Mouse (Mus musculus): Measurements from ENCODE around the gene Swi5. TPM values are rescaled to one million over a fixed set of nuclear protein-coding genes. Genes with fewer than 3 reads are reported as not detected.
A peak's percentile ranks its signal among the peaks of the same experiment; 100 is the strongest.

The Swi5 gene
- polyA plus RNA-seq, 1 experiment = 253 TPM

- Histone ChIP-seq H3ac (ENCODE audit: control insufficient read depth, insufficient read length) (peak overlapping the region; percentile 31), H3K4me2 (ENCODE audit: low read depth) (peak overlapping the region; percentile 93), H3K4me3 (peak overlapping the region; percentile 58), H3K36me3 (ENCODE audit: control insufficient read depth, insufficient read depth) (peaks cover 4% of the 10 kb centered on the region), H3K27me3 (ENCODE audit: control insufficient read depth, insufficient read depth, insufficient read length) (no peaks in the 10 kb centered on the region), H3K79me2 (ENCODE audit: control insufficient read depth, insufficient read depth) (peaks cover 8% of the 10 kb centered on the region)
- TF ChIP-seq POLR2A (IDR thresholded peaks at IDR 0.05; ENCODE audit: insufficient read length, low read depth) (no peak), E2F4 (IDR thresholded peaks at IDR 0.05; ENCODE audit: insufficient read depth) (no peak), USF1 (IDR thresholded peaks at IDR 0.05; ENCODE audit: low read depth) (no peak), MYOG (IDR thresholded peaks at IDR 0.05; ENCODE audit: control insufficient read depth in 1 of 3, insufficient read depth in 1 of 3, insufficient read length in 2 of 3, low read depth in 2 of 3) (no peak), POLR2AphosphoS2 (IDR thresholded peaks at IDR 0.05; ENCODE audit: insufficient read length, low read depth) (no peak), MYOD1 (IDR thresholded peaks at IDR 0.05; ENCODE audit: control insufficient read depth in 1 of 3, insufficient read length in 2 of 3, low read depth in 2 of 3) (no peak)
These were observed 28.9 kb downstream of the Swi5 start for GRCm38 (mm10) chr2:32258887-32259533.

- Histone ChIP-seq H3ac (ENCODE audit: control insufficient read depth, insufficient read length) (no peak overlapping the region), H3K36me3 (ENCODE audit: control insufficient read depth, insufficient read depth) (peaks cover 4% of the 10 kb centered on the region), H3K4me3 (no peak overlapping the region), H3K27me3 (ENCODE audit: control insufficient read depth, insufficient read depth, insufficient read length) (no peaks in the 10 kb centered on the region), H3K79me2 (ENCODE audit: control insufficient read depth, insufficient read depth) (peaks cover 8% of the 10 kb centered on the region), H3K4me2 (ENCODE audit: low read depth) (no peak overlapping the region)
- no peak for TF ChIP-seq CEBPB (IDR thresholded peaks at IDR 0.05; ENCODE audit: insufficient read depth, poor library complexity, severe bottlenecking)
- TF ChIP-seq USF1 (IDR thresholded peaks at IDR 0.05; ENCODE audit: low read depth) = no peak
- TF ChIP-seq TCF3 (IDR thresholded peaks at IDR 0.05; ENCODE audit: insufficient read length, low read depth) = no peak
- TF ChIP-seq SRF (IDR thresholded peaks at IDR 0.05; ENCODE audit: control insufficient read depth, insufficient read length, low read depth) = no peak
- TF ChIP-seq MYOG (IDR thresholded peaks at IDR 0.05; ENCODE audit: control insufficient read depth in 1 of 3, insufficient read depth in 1 of 3, insufficient read length in 2 of 3, low read depth in 2 of 3) = no peak
- no peak for TF ChIP-seq REST (IDR thresholded peaks at IDR 0.05; ENCODE audit: insufficient read depth, insufficient read length)
- TF ChIP-seq E2F4 (IDR thresholded peaks at IDR 0.05; ENCODE audit: insufficient read depth) = no peak
- TF ChIP-seq MAX (IDR thresholded peaks at IDR 0.05; ENCODE audit: low read depth) = no peak
- no peak for TF ChIP-seq TCF12 (IDR thresholded peaks at IDR 0.05; ENCODE audit: insufficient read depth, poor library complexity, severe bottlenecking)
- TF ChIP-seq POLR2A (IDR thresholded peaks at IDR 0.05; ENCODE audit: insufficient read length, low read depth) = no peak
- no peak for TF ChIP-seq MYOD1 (IDR thresholded peaks at IDR 0.05; ENCODE audit: control insufficient read depth in 1 of 3, insufficient read length in 2 of 3, low read depth in 2 of 3)
- TF ChIP-seq POLR2AphosphoS2 (IDR thresholded peaks at IDR 0.05; ENCODE audit: insufficient read length, low read depth) = no peak
These were observed 31.6 kb downstream of the Swi5 start for GRCm38 (mm10) chr2:32256273-32256672.

- TF ChIP-seq TCF12 (IDR thresholded peaks at IDR 0.05; ENCODE audit: insufficient read depth, poor library complexity, severe bottlenecking) (no peak), POLR2AphosphoS2 (IDR thresholded peaks at IDR 0.05; ENCODE audit: insufficient read length, low read depth) (no peak), MYOG (IDR thresholded peaks at IDR 0.05; ENCODE audit: control insufficient read depth in 1 of 3, insufficient read depth in 1 of 3, insufficient read length in 2 of 3, low read depth in 2 of 3) (no peak), MYOD1 (IDR thresholded peaks at IDR 0.05; ENCODE audit: control insufficient read depth in 1 of 3, insufficient read length in 2 of 3, low read depth in 2 of 3) (no peak), REST (IDR thresholded peaks at IDR 0.05; ENCODE audit: insufficient read depth, insufficient read length) (no peak), MAX (IDR thresholded peaks at IDR 0.05; ENCODE audit: low read depth) (no peak)
- H3K4me3 ChIP-seq = no peak overlapping the region
- no peak overlapping the region for H3K4me2 ChIP-seq (ENCODE audit: low read depth)
- no peak overlapping the region for H3ac ChIP-seq (ENCODE audit: control insufficient read depth, insufficient read length)
- peaks cover 8% of the 10 kb centered on the region for H3K79me2 ChIP-seq (ENCODE audit: control insufficient read depth, insufficient read depth)
- no peaks in the 10 kb centered on the region for H3K27me3 ChIP-seq (ENCODE audit: control insufficient read depth, insufficient read depth, insufficient read length)
- peaks cover 4% of the 10 kb centered on the region for H3K36me3 ChIP-seq (ENCODE audit: control insufficient read depth, insufficient read depth)
These were observed 33.3 kb downstream of the Swi5 start for GRCm38 (mm10) chr2:32254563-32254962.

GRCm38 (mm10) chr2:32253352-32253751 is 34.5 kb downstream of the Swi5 start:
- no peak for TF ChIP-seq POLR2A (IDR thresholded peaks at IDR 0.05; ENCODE audit: insufficient read length, low read depth)
- no peak for TF ChIP-seq MYOD1 (IDR thresholded peaks at IDR 0.05; ENCODE audit: control insufficient read depth in 1 of 3, insufficient read length in 2 of 3, low read depth in 2 of 3)
- no peak for TF ChIP-seq E2F4 (IDR thresholded peaks at IDR 0.05; ENCODE audit: insufficient read depth)
- TF ChIP-seq SRF (IDR thresholded peaks at IDR 0.05; ENCODE audit: control insufficient read depth, insufficient read length, low read depth) = no peak
- no peak for TF ChIP-seq CEBPB (IDR thresholded peaks at IDR 0.05; ENCODE audit: insufficient read depth, poor library complexity, severe bottlenecking)
- TF ChIP-seq REST (IDR thresholded peaks at IDR 0.05; ENCODE audit: insufficient read depth, insufficient read length) = no peak
- TF ChIP-seq USF1 (IDR thresholded peaks at IDR 0.05; ENCODE audit: low read depth) = no peak
- no peak for TF ChIP-seq TCF3 (IDR thresholded peaks at IDR 0.05; ENCODE audit: insufficient read length, low read depth)
- no peak for TF ChIP-seq MAX (IDR thresholded peaks at IDR 0.05; ENCODE audit: low read depth)
- no peak for TF ChIP-seq POLR2AphosphoS2 (IDR thresholded peaks at IDR 0.05; ENCODE audit: insufficient read length, low read depth)
- TF ChIP-seq MYOG (IDR thresholded peaks at IDR 0.05; ENCODE audit: control insufficient read depth in 1 of 3, insufficient read depth in 1 of 3, insufficient read length in 2 of 3, low read depth in 2 of 3) = no peak
- no peak for TF ChIP-seq TCF12 (IDR thresholded peaks at IDR 0.05; ENCODE audit: insufficient read depth, poor library complexity, severe bottlenecking)
- Histone ChIP-seq H3ac (ENCODE audit: control insufficient read depth, insufficient read length) (no peak overlapping the region), H3K27me3 (ENCODE audit: control insufficient read depth, insufficient read depth, insufficient read length) (no peaks in the 10 kb centered on the region), H3K4me2 (ENCODE audit: low read depth) (no peak overlapping the region), H3K4me3 (no peak overlapping the region), H3K79me2 (ENCODE audit: control insufficient read depth, insufficient read depth) (no peaks in the 10 kb centered on the region), H3K36me3 (ENCODE audit: control insufficient read depth, insufficient read depth) (peaks cover 4% of the 10 kb centered on the region)

- Histone ChIP-seq H3K4me3 (no peak overlapping the region), H3K4me2 (ENCODE audit: low read depth) (no peak overlapping the region), H3K79me2 (ENCODE audit: control insufficient read depth, insufficient read depth) (no peaks in the 10 kb centered on the region), H3K27me3 (ENCODE audit: control insufficient read depth, insufficient read depth, insufficient read length) (no peaks in the 10 kb centered on the region), H3ac (ENCODE audit: control insufficient read depth, insufficient read length) (no peak overlapping the region), H3K36me3 (ENCODE audit: control insufficient read depth, insufficient read depth) (peaks cover 7% of the 10 kb centered on the region)
- TF ChIP-seq TCF12 (IDR thresholded peaks at IDR 0.05; ENCODE audit: insufficient read depth, poor library complexity, severe bottlenecking) (no peak), USF1 (IDR thresholded peaks at IDR 0.05; ENCODE audit: low read depth) (no peak), POLR2AphosphoS2 (IDR thresholded peaks at IDR 0.05; ENCODE audit: insufficient read length, low read depth) (no peak), CEBPB (IDR thresholded peaks at IDR 0.05; ENCODE audit: insufficient read depth, poor library complexity, severe bottlenecking) (no peak), MYOD1 (IDR thresholded peaks at IDR 0.05; ENCODE audit: control insufficient read depth in 1 of 3, insufficient read length in 2 of 3, low read depth in 2 of 3) (no peak), MYOG (IDR thresholded peaks at IDR 0.05; ENCODE audit: control insufficient read depth in 1 of 3, insufficient read depth in 1 of 3, insufficient read length in 2 of 3, low read depth in 2 of 3) (no peak), MAX (IDR thresholded peaks at IDR 0.05; ENCODE audit: low read depth) (no peak), TCF3 (IDR thresholded peaks at IDR 0.05; ENCODE audit: insufficient read length, low read depth) (no peak), SRF (IDR thresholded peaks at IDR 0.05; ENCODE audit: control insufficient read depth, insufficient read length, low read depth) (no peak), POLR2A (IDR thresholded peaks at IDR 0.05; ENCODE audit: insufficient read length, low read depth) (no peak), E2F4 (IDR thresholded peaks at IDR 0.05; ENCODE audit: insufficient read depth) (no peak), REST (IDR thresholded peaks at IDR 0.05; ENCODE audit: insufficient read depth, insufficient read length) (no peak)
These were observed 35.2 kb downstream of the Swi5 start for GRCm38 (mm10) chr2:32252658-32253057.
